Mouse (Mus musculus) spleen, adult 2 months (tissue): ENCODE results near the gene Miox.

Source experiments
- CTCF ChIP-seq: fragments of 200-500 bp; IDR thresholded peaks from 2 replicates; pipeline ENCODE4 v1.5.1; 2011; ENCODE audit warnings: mild to moderate bottlenecking, inconsistent platforms; ENCODE audit not compliant: insufficient read depth, insufficient read length, insufficient replicate concordance; ENCODE audit errors: extremely low read depth
- POLR2A ChIP-seq: fragments of 200-500 bp; IDR thresholded peaks from 2 replicates; pipeline ENCODE4 v1.6.1; 2011; ENCODE audit warnings: low read depth, low read length, inconsistent platforms

DNA sequence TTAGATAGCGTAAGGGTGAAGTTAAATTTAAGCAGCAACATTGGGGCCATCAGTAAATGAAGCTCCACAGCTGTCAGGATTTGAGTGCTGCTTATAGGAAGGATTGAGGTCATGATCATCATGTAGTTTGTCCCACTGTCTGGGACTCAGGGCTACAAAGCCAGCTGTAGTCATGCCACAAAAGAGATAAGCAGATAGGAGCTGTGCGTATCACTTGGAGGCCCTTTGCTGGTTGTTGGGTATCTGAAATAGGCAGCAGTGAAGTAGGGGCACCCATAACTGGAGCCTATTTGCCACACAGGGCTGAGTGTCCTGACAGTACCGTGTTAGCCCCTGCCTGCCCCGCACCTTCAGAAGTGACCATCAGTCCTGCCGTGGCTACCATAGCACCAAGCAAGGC, 48.7 kb upstream of the Miox start:
- TF ChIP-seq POLR2A (no peak), CTCF (no peak)
